ENCODE assay signal across 27 mouse cellular contexts in genomic region chr6:22803886-22804285, GRCm38 (mm10).
"Had no signal": no experiment of that assay in that cellular context is flagged by ENCODE, and none has a peak within 500 bp of the region (broad histone marks: within the 10 kb centered on the region; RNA-seq: fewer than 3 reads in every experiment).

No protein-coding gene starts in this region.

- ATAC-seq: midbrain, embryonic 13.5 days; midbrain, embryonic 15.5 days; midbrain, embryonic 16.5 days had no signal

- H3K27me3 ChIP-seq: limb, embryonic 12.5 days; limb, embryonic 13.5 days; limb, embryonic 15.5 days; liver, embryonic 13.5 days; liver, embryonic 15.5 days; lung, embryonic 15.5 days; megakaryocyte, embryonic 14.5 days; midbrain, embryonic 12.5 days; midbrain, embryonic 13.5 days; midbrain, embryonic 15.5 days; neural tube, embryonic 12.5 days; neural tube, embryonic 13.5 days had no signal

- H3K36me3 ChIP-seq: limb, embryonic 10.5 days; limb, embryonic 12.5 days; limb, embryonic 13.5 days; limb, embryonic 15.5 days; liver, embryonic 13.5 days; liver, embryonic 15.5 days; lung, embryonic 15.5 days; midbrain, embryonic 10.5 days; midbrain, embryonic 12.5 days; midbrain, embryonic 13.5 days; midbrain, embryonic 15.5 days; neural tube, embryonic 12.5 days; neural tube, embryonic 13.5 days had no signal

- H3K4me2 ChIP-seq: limb, embryonic 12.5 days; limb, embryonic 13.5 days; limb, embryonic 15.5 days; liver, embryonic 11.5 days; liver, embryonic 13.5 days; liver, embryonic 15.5 days; lung, embryonic 15.5 days; midbrain, embryonic 11.5 days; midbrain, embryonic 12.5 days; midbrain, embryonic 13.5 days; midbrain, embryonic 15.5 days; neural tube, embryonic 12.5 days; neural tube, embryonic 13.5 days had no signal

- H3K9me3 ChIP-seq: limb, embryonic 10.5 days; limb, embryonic 12.5 days; limb, embryonic 13.5 days; limb, embryonic 15.5 days; liver, embryonic 13.5 days; liver, embryonic 15.5 days; lung, embryonic 15.5 days; megakaryocyte, embryonic 14.5 days; midbrain, embryonic 10.5 days; midbrain, embryonic 12.5 days; midbrain, embryonic 13.5 days; midbrain, embryonic 15.5 days; neural tube, embryonic 12.5 days; neural tube, embryonic 13.5 days had no signal

- H3K4me3 ChIP-seq: left cerebral cortex, adult 2 months; limb, embryonic 10.5 days; limb, embryonic 12.5 days; limb, embryonic 13.5 days; limb, embryonic 15.5 days; liver, embryonic 13.5 days; liver, embryonic 15.5 days; lung, embryonic 15.5 days; megakaryocyte, embryonic 14.5 days; midbrain, embryonic 10.5 days; midbrain, embryonic 12.5 days; midbrain, embryonic 13.5 days; midbrain, embryonic 15.5 days; myocyte; neural tube, embryonic 12.5 days; neural tube, embryonic 13.5 days had no signal

- H3K4me1 ChIP-seq: limb, embryonic 10.5 days; limb, embryonic 12.5 days; limb, embryonic 13.5 days; limb, embryonic 15.5 days; liver, embryonic 13.5 days; liver, embryonic 15.5 days; lung, embryonic 15.5 days; megakaryocyte, embryonic 14.5 days; midbrain, embryonic 15.5 days; neural tube, embryonic 12.5 days had no signal

- H3K9ac ChIP-seq: limb, embryonic 12.5 days; limb, embryonic 13.5 days; limb, embryonic 15.5 days; liver, embryonic 13.5 days; liver, embryonic 14.5 days; liver, embryonic 15.5 days; lung, embryonic 15.5 days; midbrain, embryonic 12.5 days; midbrain, embryonic 13.5 days; midbrain, embryonic 15.5 days; neural tube, embryonic 12.5 days; neural tube, embryonic 13.5 days had no signal

- DNase-seq: left cerebral cortex, postnatal 4 days; liver; liver, embryonic 13.5 days; lung, postnatal 10 days; lung, postnatal 36 days; lung, postnatal 4 days; midbrain, embryonic 14.5 days had no signal

- H3K27ac ChIP-seq: left cerebral cortex, adult 2 months; limb, embryonic 10.5 days; limb, embryonic 12.5 days; limb, embryonic 13.5 days; limb, embryonic 15.5 days; liver, embryonic 13.5 days; liver, embryonic 14.5 days; liver, embryonic 15.5 days; lung, embryonic 15.5 days; macrophage; midbrain, embryonic 10.5 days; midbrain, embryonic 12.5 days; midbrain, embryonic 13.5 days; midbrain, embryonic 15.5 days; neural tube, embryonic 12.5 days; neural tube, embryonic 13.5 days had no signal
